Mouse (Mus musculus) heart, postnatal 25 days (tissue): ENCODE measurements around the gene Hist1h4m. TPM values are rescaled to one million over a fixed set of nuclear protein-coding genes. Genes with fewer than 3 reads are reported as not detected.

ENCODE experiments used
- microRNA-seq: library from miRNA; unstranded; fragments of <30 nt; microRNA quantifications from one replicate; pipeline ENCODE4 v1.2.0, GENCODE M21; 2022
- total RNA-seq, 2 experiments: library from RNA; stranded (reverse); gene quantifications; 2 replicates each; pipeline ENCODE4 v1.2.3; 2021

Hist1h4m gene
- total RNA-seq, 2 experiments from 2014 or later = 55.1 to 84.9 TPM

Small RNA genes lying within 50 kb of the gene (microRNA-seq; reads per million reads assigned to microRNA genes)
- gene Gm19658 (not detected), gene Gm44346 (not detected), gene Gm44466 (not detected)

Other genes starting within 250 kb of the Hist1h4m start
- not detected for gene Olfr1364, start 230.0 kb upstream of the Hist1h4m start, total RNA-seq
- gene Olfr1362, start 197.7 kb upstream of the Hist1h4m start, total RNA-seq = not detected
- gene Olfr11, start 169.2 kb upstream of the Hist1h4m start, total RNA-seq = not detected
- not detected for gene Olfr1361, start 148.4 kb upstream of the Hist1h4m start, total RNA-seq
- not detected for gene Olfr1360, start 134.3 kb upstream of the Hist1h4m start, total RNA-seq
- not detected for gene Olfr1359, start 113.6 kb upstream of the Hist1h4m start, total RNA-seq
- 10 to 100 TPM; 19.7 to 24.0 TPM for gene Hist1h2bl, start 95.6 kb upstream of the Hist1h4m start, total RNA-seq
- 10 to 100 TPM in 1 of 2 experiments, not detected in 1; 17.9 TPM for gene Hist1h2ai, start 95.3 kb upstream of the Hist1h4m start, total RNA-seq
- 10 to 100 TPM; 16.8 to 25.9 TPM for gene Hist1h3h, start 94.1 kb upstream of the Hist1h4m start, total RNA-seq
- gene Hist1h2bm, start 89.7 kb upstream of the Hist1h4m start, total RNA-seq = 1 to 10 TPM; 5.5 to 6.1 TPM
- gene Hist1h4j, start 76.7 kb upstream of the Hist1h4m start, total RNA-seq = 1 to 10 TPM; 4.2 to 6.9 TPM
- 10 to 100 TPM; 46.4 to 87.7 TPM for gene Hist1h4k, start 61.2 kb upstream of the Hist1h4m start, total RNA-seq
- gene Hist1h2ak, start 57.9 kb upstream of the Hist1h4m start, total RNA-seq = 10 to 100 TPM in 1 of 2 experiments, 1 to 10 TPM in 1; 5.7 to 11.4 TPM
- 10 to 100 TPM; 10.2 to 16.5 TPM for gene Hist1h2bn, start 57.6 kb upstream of the Hist1h4m start, total RNA-seq
- 1 to 10 TPM; 8.0 to 9.9 TPM for gene Hist1h1b, start 31.1 kb upstream of the Hist1h4m start, total RNA-seq
- 10 to 100 TPM; 21.5 to 29.2 TPM for gene Hist1h3i, start 28.4 kb upstream of the Hist1h4m start, total RNA-seq
- gene Hist1h2an, start 24.5 kb upstream of the Hist1h4m start, total RNA-seq = under 1 TPM; 0.84 to 0.94 TPM
- gene Hist1h2bp, start 24.3 kb upstream of the Hist1h4m start, total RNA-seq = 1 to 10 TPM; 6.4 to 6.8 TPM
- 10 to 100 TPM; 35.4 to 36.4 TPM for gene Hist1h2bq, start 1.5 kb upstream of the Hist1h4m start, total RNA-seq
- not detected for gene Hist1h2ao, start 1.3 kb upstream of the Hist1h4m start, total RNA-seq
- 10 to 100 TPM; 13.5 to 14.9 TPM for gene Hist1h4n, start 20.4 kb downstream of the Hist1h4m start, total RNA-seq
- gene Hist1h2ap, start 21.8 kb downstream of the Hist1h4m start, total RNA-seq = 10 to 100 TPM; 21.9 to 30.1 TPM
- gene Hist1h2br, start 22.0 kb downstream of the Hist1h4m start, total RNA-seq = 10 to 100 TPM; 35.6 to 36.4 TPM
- under 1 TPM; 0.56 to 0.68 TPM for gene Zfp184, start 133.3 kb downstream of the Hist1h4m start, total RNA-seq
- gene Pom121l2, start 169.4 kb downstream of the Hist1h4m start, total RNA-seq = not detected
- gene Prss16, start 198.0 kb downstream of the Hist1h4m start, total RNA-seq = not detected
- 10 to 100 TPM; 32.9 to 34.9 TPM for gene Hist1h2ah, start 223.8 kb downstream of the Hist1h4m start, total RNA-seq
- gene Hist1h2bk, start 224.1 kb downstream of the Hist1h4m start, total RNA-seq = 10 to 100 TPM; 17.2 to 23.4 TPM
- gene Hist1h4i, start 229.6 kb downstream of the Hist1h4m start, total RNA-seq = 10 to 100 TPM; 17.8 to 19.0 TPM
- 10 to 100 TPM in 1 of 2 experiments, 1 to 10 TPM in 1; 7.9 to 12.1 TPM for gene Hist1h2ag, start 231.2 kb downstream of the Hist1h4m start, total RNA-seq
- gene Hist1h2bj, start 231.5 kb downstream of the Hist1h4m start, total RNA-seq = 10 to 100 TPM in 1 of 2 experiments, 1 to 10 TPM in 1; 5.6 to 14.3 TPM